Mouse (Mus musculus): ENCODE measurements around the gene Fstl1. TPM values are rescaled to one million over a fixed set of nuclear protein-coding genes. Genes with fewer than 3 reads are reported as not detected.

The Fstl1 gene
- total and polyA plus RNA-seq, 3 experiments: 0.34 to 0.87 (median 0.59) TPM

DNA sequence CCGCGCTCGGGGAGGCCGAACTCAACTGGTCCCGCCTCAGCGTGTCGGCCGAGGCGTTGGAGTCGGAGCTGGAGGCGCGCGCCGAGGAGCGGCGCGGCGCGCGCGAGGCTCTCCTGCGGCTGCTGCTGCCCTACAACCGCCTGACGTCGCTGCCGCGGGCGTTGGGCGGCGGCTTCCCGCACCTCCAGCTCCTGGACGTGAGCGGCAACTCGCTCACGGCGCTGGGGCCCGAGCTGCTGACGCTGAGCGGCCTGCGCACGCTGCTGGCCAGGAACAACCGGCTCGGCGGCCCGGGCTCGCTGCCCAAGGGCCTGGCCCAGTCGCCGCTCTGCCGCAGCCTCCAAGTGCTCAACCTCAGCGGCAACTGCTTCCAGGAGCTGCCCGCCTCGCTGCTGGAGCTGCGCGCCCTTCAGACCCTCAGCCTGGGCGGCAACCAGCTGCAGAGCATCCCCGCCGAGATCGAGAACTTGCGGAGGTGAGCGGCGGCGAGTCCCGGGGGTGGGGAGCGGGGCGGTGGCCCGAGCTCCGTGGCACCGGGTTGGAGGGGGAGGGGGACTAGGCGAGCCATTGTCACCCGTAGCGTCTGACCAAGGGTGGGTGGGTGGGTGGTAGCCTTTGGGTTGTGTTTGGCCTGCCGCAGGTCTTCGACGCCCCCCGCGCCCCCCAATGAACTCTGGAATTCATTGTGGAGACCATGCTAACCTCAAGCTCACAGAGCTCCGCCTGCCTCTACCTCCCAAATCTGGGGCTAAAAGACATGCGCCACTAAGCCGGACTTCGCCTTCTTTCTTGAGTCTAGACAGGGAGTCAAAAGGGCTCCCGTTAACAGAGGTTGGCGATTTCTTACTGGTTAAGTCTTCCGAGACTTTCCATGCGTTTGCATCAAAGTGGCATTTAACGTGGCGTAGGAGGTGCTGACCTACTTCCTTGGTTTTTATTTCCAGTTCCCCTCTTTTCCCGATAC lies 92.1 kb downstream of the Fstl1 start:
- TF ChIP-seq MYC (IDR thresholded peaks at IDR 0.05; ENCODE audit: low read depth, low read length) (peak; percentile 16; the same call in 1 of the 2 replicates), HCFC1 (IDR thresholded peaks at IDR 0.05; ENCODE audit: low read depth, low read length) (no peak), ELF1 (IDR thresholded peaks at IDR 0.05; ENCODE audit: low read depth, low read length) (no peak; the same call in 1 of the 2 replicates), POLR2A (IDR thresholded peaks at IDR 0.05; ENCODE audit: low read depth, low read length) (no peak; the same call in 1 of the 2 replicates), NELFE (IDR thresholded peaks at IDR 0.05; ENCODE audit: low read depth, low read length) (no peak), IRF4 (IDR thresholded peaks at IDR 0.05; ENCODE audit: low read depth, low read length) (no peak), ETS1 (conservative IDR thresholded peaks at IDR 0.05; ENCODE audit: low read depth, low read length) (no peak), ZKSCAN1 (IDR thresholded peaks at IDR 0.05; ENCODE audit: borderline replicate concordance, low read depth, low read length) (no peak), CTCF (conservative IDR thresholded peaks at IDR 0.05 in 1 of 2, IDR thresholded peaks at IDR 0.05 in 1 of 2; ENCODE audit: low read depth in 2 of 2, low read length in 2 of 2) (0 out of 4 replicates have a peak, but pooled peaks of 1 of the 2 experiments have one; percentile 4), ZNF384 (IDR thresholded peaks at IDR 0.05; ENCODE audit: low read depth, low read length) (no peak), ZC3H11A (IDR thresholded peaks at IDR 0.05; ENCODE audit: low read depth, low read length) (no peak), SMC3 (IDR thresholded peaks at IDR 0.05; ENCODE audit: low read depth, low read length) (no peak), MXI1 (IDR thresholded peaks at IDR 0.05; ENCODE audit: low read depth, low read length) (peak; percentile 72), CHD2 (IDR thresholded peaks at IDR 0.05; ENCODE audit: low read length) (no peak), USF2 (conservative IDR thresholded peaks at IDR 0.05; ENCODE audit: low read depth, low read length) (no peak), MAFK (IDR thresholded peaks at IDR 0.05; ENCODE audit: insufficient replicate concordance, low read length) (no peak), USF1 (IDR thresholded peaks at IDR 0.05; ENCODE audit: low read depth, low read length) (no peak), E2F4 (IDR thresholded peaks at IDR 0.05; ENCODE audit: insufficient replicate concordance, low read depth, low read length) (no peak), KAT2A (IDR thresholded peaks at IDR 0.05; ENCODE audit: insufficient replicate concordance, low read length) (no peak), TBP (conservative IDR thresholded peaks at IDR 0.05; ENCODE audit: low read depth, low read length) (no peak; the same call in 1 of the 2 replicates), TCF12 (IDR thresholded peaks at IDR 0.05; ENCODE audit: low read depth, low read length) (0 out of 2 replicates have a peak, but pooled peaks have one; percentile 3), MAZ (IDR thresholded peaks at IDR 0.05; ENCODE audit: low read depth, low read length) (no peak), JUN (IDR thresholded peaks at IDR 0.05; ENCODE audit: insufficient read depth, low read depth, low read length) (no peak), PAX5 (IDR thresholded peaks at IDR 0.05; ENCODE audit: low read length) (no peak), CHD1 (IDR thresholded peaks at IDR 0.05; ENCODE audit: low read depth, low read length) (no peak), ZMIZ1 (IDR thresholded peaks at IDR 0.05; ENCODE audit: low read depth, low read length) (no peak), SIN3A (IDR thresholded peaks at IDR 0.05; ENCODE audit: low read length) (peak; percentile 65), UBTF (IDR thresholded peaks at IDR 0.05; ENCODE audit: low read depth, low read length) (peak; percentile 91), EP300 (IDR thresholded peaks at IDR 0.05; ENCODE audit: low read length) (no peak), NRF1 (IDR thresholded peaks at IDR 0.05; ENCODE audit: low read depth, low read length) (no peak), MAX (IDR thresholded peaks at IDR 0.05; ENCODE audit: low read length) (no peak), RAD21 (IDR thresholded peaks at IDR 0.05; ENCODE audit: low read depth, low read length) (no peak), JUND (conservative IDR thresholded peaks at IDR 0.05; ENCODE audit: low read depth, low read length) (no peak), MEF2A (IDR thresholded peaks at IDR 0.05; ENCODE audit: borderline replicate concordance, low read depth, low read length) (no peak; the same call in 1 of the 2 replicates), GABPA (IDR thresholded peaks at IDR 0.05; ENCODE audit: insufficient replicate concordance, low read depth, low read length) (no peak), POLR2AphosphoS2 (IDR thresholded peaks at IDR 0.05; ENCODE audit: low read depth, low read length) (no peak), RCOR1 (conservative IDR thresholded peaks at IDR 0.05; ENCODE audit: low read depth, low read length) (no peak), BHLHE40 (IDR thresholded peaks at IDR 0.05; ENCODE audit: low read depth, low read length) (no peak)
- Histone ChIP-seq H3K27me3 (replicated peaks) (no peaks in the 10 kb centered on the region), H3K4me2 (ENCODE audit: insufficient read depth, low read depth, poor library complexity, severe bottlenecking) (peak overlapping the region; percentile 62), H3K36me3 (replicated peaks in 1 of 2; ENCODE audit: control insufficient read depth in 1 of 2, insufficient read depth in 1 of 2, low read length in 1 of 2) (peaks cover 0 to 22% of the 10 kb centered on the region in 2 experiments), H3K9ac (ENCODE audit: insufficient read depth, low read depth) (peak overlapping the region; percentile 86), H3K9me3 (replicated peaks; ENCODE audit: low read length) (no peaks in the 10 kb centered on the region), H3K27ac (ENCODE audit: insufficient read depth, low read depth) (peak overlapping the region; percentile 83), H3K4me1 (ENCODE audit: control insufficient read depth in 1 of 2, insufficient read depth in 2 of 2) (peaks cover 17 to 34% of the 10 kb centered on the region in 2 experiments), H3K4me3 (replicated peaks in 1 of 3; ENCODE audit: low read depth in 2 of 3, low read length in 2 of 3, poor library complexity in 1 of 3) (peak overlapping the region; percentile 88 to 99 (median 97)), H3K79me2 (replicated peaks; ENCODE audit: control insufficient read depth, extremely low read depth, insufficient read depth, poor library complexity, severe bottlenecking) (peaks cover 44% of the 10 kb centered on the region)
- dilution Hi-C loops (cut with MboI; ENCODE audit: extremely low pct_ligation_motif_present, extremely low pct_unique_long_range_greater_than_20kb, low sequenced_read_pairs): no loop called here
- peak; percentile 57 for DNase-seq (ENCODE audit: extremely low read depth)
- in situ Hi-C loops (cut with MboI; ENCODE audit: low pct_ligation_motif_present, low pct_unique_long_range_greater_than_20kb, low sequenced_read_pairs): no loop called here
